Mouse (Mus musculus) small intestine, adult 2 months (tissue): ENCODE data around the gene Dennd1a.

Experiments
- CTCF ChIP-seq: fragments of 200-500 bp; IDR thresholded peaks from 2 replicates; pipeline ENCODE4 v1.5.1; 2012; ENCODE audit warnings: low read depth, mild to moderate bottlenecking, control low read depth, inconsistent platforms, low read length, moderate library complexity, mixed read lengths; ENCODE audit not compliant: insufficient replicate concordance, insufficient read length; ENCODE audit errors: extremely low read depth
- POLR2A ChIP-seq: fragments of 200-500 bp; IDR thresholded peaks from 2 replicates; pipeline ENCODE4 v1.6.1; 2012; ENCODE audit warnings: low read depth, mild to moderate bottlenecking, control low read depth, inconsistent platforms, low read length, moderate library complexity

- TF ChIP-seq CTCF (no peak), POLR2A (no peak)
Observed at GRCm38 (mm10) chr2:38176870-38177582, 110.2 kb downstream of the Dennd1a start.
